Mouse (Mus musculus) intestine, embryonic 14.5 days (tissue): ENCODE data around the gene Crispld2. TPM values are rescaled to one million over a fixed set of nuclear protein-coding genes. Genes with fewer than 3 reads are reported as not detected.

ENCODE experiments used
- ATAC-seq: fragments of 200-750 bp; cut with Nextera tagmentation; replicated peaks from 2 replicates; pipeline ENCODE4 v1.8.0; 2017; ENCODE audit warnings: low read depth, moderate number of reproducible peaks, moderate TSS enrichment, moderate library complexity; ENCODE audit not compliant: low FRiP score, low TSS enrichment
- DNase-seq: peaks from one replicate; pipeline ENCODE4 v3.0.0-alpha.2; 2018; ENCODE audit warnings: low spot score
- H3K27ac ChIP-seq: fragments of 300-500 bp; sonication (generic); 2 replicates; pipeline ENCODE4 v1.5.1; 2014; ENCODE audit warnings: low read depth, mild to moderate bottlenecking, control low read depth
- H3K27me3 ChIP-seq: fragments of 300-500 bp; sonication (generic); replicated peaks from 2 replicates; pipeline ENCODE4 v1.6.1; 2014; ENCODE audit warnings: low read length, control low read depth; ENCODE audit not compliant: control insufficient read depth, insufficient read depth
- H3K36me3 ChIP-seq: fragments of 300-500 bp; sonication (generic); 2 replicates; pipeline ENCODE4 v1.6.1; 2014; ENCODE audit warnings: low read length, control low read depth; ENCODE audit not compliant: control insufficient read depth, insufficient read depth
- H3K4me1 ChIP-seq: fragments of 300-500 bp; sonication (generic); replicated peaks from 2 replicates; pipeline ENCODE4 v1.6.1; 2014; ENCODE audit warnings: low read length, control low read depth, mixed read lengths; ENCODE audit not compliant: control insufficient read depth, insufficient read depth
- H3K4me2 ChIP-seq: fragments of 300-500 bp; sonication (generic); 2 replicates; pipeline ENCODE4 v1.6.1; 2014; ENCODE audit warnings: low read length
- H3K4me3 ChIP-seq: fragments of 300-500 bp; sonication (generic); 2 replicates; pipeline ENCODE4 v1.5.1; 2014; ENCODE audit warnings: low read depth, low read length, control low read depth, mixed read lengths
- H3K9ac ChIP-seq: fragments of 300-500 bp; sonication (generic); 2 replicates; pipeline ENCODE4 v1.6.1; 2014; ENCODE audit warnings: mild to moderate bottlenecking, low read length
- H3K9me3 ChIP-seq: fragments of 300-500 bp; sonication (generic); 2 replicates; pipeline ENCODE4 v1.6.1; 2016; ENCODE audit warnings: low read length, control low read depth; ENCODE audit not compliant: control insufficient read depth
- WGBS: fragments of 180-500 bp; shearing (Covaris S2); extraction: QIAGEN DNeasy Blood & Tissue Kit; methylation state at CpG from one replicate; pipeline ENCODE4 v1.1.7; 2014; 5-methylcytosine and 5-hydroxymethylcytosine counted together
- polyA plus RNA-seq: library from polyadenylated mRNA; unstranded; fragments of >200 nt; fragmentation: Nextera tagmentation; extraction: Ambion mirVana; gene quantifications from 2 replicates; pipeline ENCODE4 v1.2.1, GENCODE M21; 2014

Crispld2 gene
- polyA plus RNA-seq, 1 experiment from 2014 or later, result 18.0 TPM

DNA sequence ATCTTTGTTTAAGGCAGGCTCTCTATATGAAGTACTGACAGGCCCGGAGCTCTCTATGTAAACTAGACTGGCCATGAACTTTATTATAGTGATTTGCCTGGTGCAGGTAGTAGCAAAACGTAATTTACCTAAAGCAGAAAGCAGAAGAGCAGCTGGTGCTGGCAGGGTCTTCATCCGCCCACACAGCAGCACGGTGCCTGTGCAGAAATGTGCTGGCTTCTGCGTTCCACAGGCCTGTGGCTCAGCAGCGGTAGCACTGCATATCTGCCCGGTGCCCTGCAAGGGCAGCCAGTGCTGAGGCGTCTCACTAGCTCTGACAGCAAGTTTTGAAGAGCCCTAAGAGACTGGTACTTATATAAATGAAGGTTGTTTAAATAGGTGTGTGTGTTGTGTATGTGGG is 36.9 kb upstream of the Crispld2 start:
- no peaks in the 10 kb centered on the region for H3K9me3 ChIP-seq
- peaks cover 80% of the 10 kb centered on the region for H3K36me3 ChIP-seq
- H3K27ac ChIP-seq, result no peak overlapping the region
- no peak for DNase-seq
- no peaks in the 10 kb centered on the region for H3K4me1 ChIP-seq
- 89% methylated on average over 8 of the region's 8 CpGs for WGBS
- no peaks in the 10 kb centered on the region for H3K27me3 ChIP-seq
- no peak overlapping the region for H3K4me3 ChIP-seq
- no peak overlapping the region for H3K9ac ChIP-seq
- no peak for ATAC-seq
- H3K4me2 ChIP-seq, result no peak overlapping the region

DNA sequence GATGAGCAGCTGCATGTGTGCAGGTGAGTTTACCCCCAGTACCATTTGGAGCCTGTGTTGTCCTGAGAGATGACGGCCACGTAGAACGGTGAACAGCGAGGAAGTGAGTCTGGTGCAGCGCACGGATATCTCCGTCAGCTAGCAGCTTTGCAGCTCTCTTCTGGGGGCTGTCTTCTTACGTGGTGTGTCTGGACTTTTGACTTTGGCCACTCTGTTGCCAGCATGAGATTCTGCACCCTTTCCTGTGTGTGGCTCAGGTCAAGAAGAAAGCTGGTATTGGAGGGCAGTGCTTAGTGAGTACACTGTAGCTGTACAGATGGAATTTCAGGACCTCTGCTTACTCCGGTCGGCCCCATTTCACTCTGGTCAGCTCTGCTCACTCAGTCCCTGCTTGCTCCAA is 34.2 kb upstream of the Crispld2 start:
- Histone ChIP-seq H3K4me1 (0 out of 2 replicates have a peak, but pooled peaks cover 4% of the 10 kb centered on the region), H3K9ac (no peak overlapping the region), H3K4me2 (no peak overlapping the region), H3K4me3 (no peak overlapping the region), H3K27me3 (no peaks in the 10 kb centered on the region), H3K9me3 (no peaks in the 10 kb centered on the region), H3K27ac (no peak overlapping the region), H3K36me3 (peaks cover 52% of the 10 kb centered on the region)
- DNase-seq (no peak), ATAC-seq (no peak)
- WGBS, result 92% methylated on average over 10 of the region's 10 CpGs

GRCm38 (mm10) chr8:119960531-119961104 is 31.6 kb upstream of the Crispld2 start:
- Histone ChIP-seq H3K4me3 (no peak overlapping the region), H3K36me3 (peaks cover 27% of the 10 kb centered on the region), H3K4me1 (0 out of 2 replicates have a peak, but pooled peaks cover 4% of the 10 kb centered on the region), H3K4me2 (no peak overlapping the region), H3K9ac (no peak overlapping the region), H3K27ac (no peak overlapping the region), H3K27me3 (no peaks in the 10 kb centered on the region), H3K9me3 (no peaks in the 10 kb centered on the region)
- WGBS, result 51% methylated on average over 5 of the region's 5 CpGs
- DNase-seq (no peak), ATAC-seq (no peak)

DNA sequence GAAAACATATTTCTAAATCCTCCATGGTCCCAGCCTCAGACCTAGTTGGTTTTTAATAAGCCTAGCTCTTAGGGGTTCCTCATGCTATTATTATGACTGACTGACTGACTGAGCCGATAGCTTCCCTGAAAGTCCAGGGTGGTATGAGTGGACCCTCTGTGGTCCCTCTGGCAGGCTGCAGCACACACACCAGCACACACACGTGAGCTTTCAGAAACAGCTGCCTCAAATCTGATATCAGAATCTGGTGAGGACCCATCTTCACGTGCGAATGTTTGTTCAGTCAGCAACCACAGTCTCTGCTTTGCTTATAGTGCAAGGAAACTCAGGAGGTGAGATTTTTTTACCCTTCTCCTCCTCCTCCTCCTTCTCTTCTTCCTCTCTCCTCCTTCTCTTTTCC is 27.4 kb upstream of the Crispld2 start:
- H3K9me3 ChIP-seq, result 0 out of 2 replicates have a peak, but pooled peaks cover 6% of the 10 kb centered on the region
- WGBS, result 65% methylated on average over 4 of the region's 4 CpGs
- no peak for ATAC-seq
- H3K27me3 ChIP-seq, result no peaks in the 10 kb centered on the region
- no peaks in the 10 kb centered on the region for H3K36me3 ChIP-seq
- DNase-seq, result no peak
- H3K4me2 ChIP-seq, result no peak overlapping the region
- no peak overlapping the region for H3K9ac ChIP-seq
- no peak overlapping the region for H3K4me3 ChIP-seq
- no peak overlapping the region for H3K27ac ChIP-seq
- H3K4me1 ChIP-seq, result 0 out of 2 replicates have a peak, but pooled peaks cover 4% of the 10 kb centered on the region

DNA sequence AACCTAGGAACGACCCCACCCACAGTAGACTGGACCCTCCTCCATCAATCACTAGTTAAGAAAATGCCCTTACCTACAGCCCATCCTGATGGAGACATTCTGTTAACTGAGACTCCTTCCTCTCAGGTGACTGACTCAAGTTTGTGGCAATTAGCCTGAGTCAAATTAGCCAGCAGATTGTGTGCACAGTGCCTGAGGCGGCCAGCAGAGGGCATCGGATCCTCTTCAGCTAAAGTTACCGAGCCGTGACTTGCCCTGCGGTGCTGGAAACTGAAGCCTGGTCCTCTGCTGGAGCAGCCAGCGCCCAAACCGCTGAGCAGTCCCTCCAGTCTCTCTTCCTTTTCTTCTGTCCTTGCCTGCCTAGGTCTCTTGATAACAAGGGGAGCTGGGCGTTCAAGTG is 24.8 kb upstream of the Crispld2 start:
- no peak overlapping the region for H3K4me2 ChIP-seq
- 90% methylated on average over 9 of the region's 9 CpGs for WGBS

DNA sequence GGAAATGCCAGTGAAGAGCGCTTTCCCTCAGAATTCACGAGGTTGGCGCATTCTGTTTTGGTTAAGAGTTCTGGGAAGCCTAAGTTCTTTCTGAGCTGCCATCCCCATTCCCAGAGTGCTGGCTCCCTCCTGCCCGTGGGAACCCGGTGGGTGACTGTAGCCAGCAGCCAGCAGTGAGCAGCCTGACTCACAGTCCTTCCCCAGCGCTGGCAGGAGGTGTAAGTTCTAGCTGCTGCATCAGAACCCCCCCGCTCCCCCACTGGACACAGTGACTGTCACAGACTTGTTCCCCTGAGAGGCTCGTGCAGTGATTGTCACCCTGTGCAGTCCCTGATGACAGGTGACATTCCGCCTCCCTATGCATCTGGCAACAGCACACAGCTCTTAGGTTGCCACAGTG is 22.1 kb upstream of the Crispld2 start:
- no peak for ATAC-seq
- no peak for DNase-seq
- Histone ChIP-seq H3K27me3 (no peaks in the 10 kb centered on the region), H3K4me2 (no peak overlapping the region), H3K36me3 (no peaks in the 10 kb centered on the region), H3K4me3 (no peak overlapping the region), H3K27ac (no peak overlapping the region), H3K9me3 (0 out of 2 replicates have a peak, but pooled peaks cover 6% of the 10 kb centered on the region), H3K9ac (no peak overlapping the region), H3K4me1 (peaks cover 10% of the 10 kb centered on the region; the same call in 1 of the 2 replicates)
- 79% methylated on average over 9 of the region's 9 CpGs for WGBS

More for the DNA sequence above, 24.8 kb upstream of the Crispld2 start:
- no peak overlapping the region for H3K9ac ChIP-seq
- no peak overlapping the region for H3K4me3 ChIP-seq
- 0 out of 2 replicates have a peak, but pooled peaks cover 6% of the 10 kb centered on the region for H3K9me3 ChIP-seq
- no peaks in the 10 kb centered on the region for H3K27me3 ChIP-seq
- DNase-seq (no peak), ATAC-seq (no peak)
- H3K27ac ChIP-seq, result no peak overlapping the region
- peaks cover 7% of the 10 kb centered on the region; the same call in 1 of the 2 replicates for H3K4me1 ChIP-seq
- no peaks in the 10 kb centered on the region for H3K36me3 ChIP-seq

DNA sequence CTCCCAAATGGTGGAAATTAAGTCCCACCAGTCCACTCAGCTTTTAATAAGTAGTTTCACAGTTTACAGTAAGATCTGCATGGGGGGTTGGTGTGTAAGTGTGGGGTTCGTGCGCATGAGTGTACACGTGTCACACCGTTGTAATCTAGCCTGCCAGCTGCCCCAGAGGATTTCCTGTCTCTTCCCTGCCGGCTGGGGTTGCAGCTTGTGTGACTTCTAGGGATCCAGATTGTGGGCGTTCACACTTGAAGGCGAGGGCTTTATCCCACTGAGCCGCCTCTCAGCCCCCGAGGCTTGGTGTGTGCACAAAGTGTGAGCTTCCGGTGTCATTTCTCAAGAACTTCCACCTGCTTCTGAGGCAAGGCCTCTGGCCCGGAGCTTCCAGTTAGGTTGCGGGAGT is 19.7 kb upstream of the Crispld2 start:
- H3K9ac ChIP-seq, result no peak overlapping the region
- no peak overlapping the region for H3K4me3 ChIP-seq
- 0 out of 2 replicates have a peak, but pooled peaks cover 2% of the 10 kb centered on the region for H3K9me3 ChIP-seq
- no peak for DNase-seq
- no peak overlapping the region for H3K4me2 ChIP-seq
- H3K27me3 ChIP-seq, result no peaks in the 10 kb centered on the region
- ATAC-seq, result no peak
- no peak overlapping the region for H3K27ac ChIP-seq
- 58% methylated on average over 12 of the region's 12 CpGs for WGBS
- no peaks in the 10 kb centered on the region for H3K36me3 ChIP-seq
- peaks cover 10% of the 10 kb centered on the region; the same call in 1 of the 2 replicates for H3K4me1 ChIP-seq

GRCm38 (mm10) chr8:119978770-119979381 is 13.4 kb upstream of the Crispld2 start:
- no peak overlapping the region for H3K4me3 ChIP-seq
- ATAC-seq, result no peak
- H3K4me1 ChIP-seq, result no peaks in the 10 kb centered on the region
- no peaks in the 10 kb centered on the region for H3K27me3 ChIP-seq
- 75% methylated on average over 11 of the region's 11 CpGs for WGBS
- H3K4me2 ChIP-seq, result no peak overlapping the region
- no peaks in the 10 kb centered on the region for H3K9me3 ChIP-seq
- no peak overlapping the region for H3K9ac ChIP-seq
- DNase-seq, result no peak
- H3K36me3 ChIP-seq, result no peaks in the 10 kb centered on the region
- no peak overlapping the region for H3K27ac ChIP-seq

DNA sequence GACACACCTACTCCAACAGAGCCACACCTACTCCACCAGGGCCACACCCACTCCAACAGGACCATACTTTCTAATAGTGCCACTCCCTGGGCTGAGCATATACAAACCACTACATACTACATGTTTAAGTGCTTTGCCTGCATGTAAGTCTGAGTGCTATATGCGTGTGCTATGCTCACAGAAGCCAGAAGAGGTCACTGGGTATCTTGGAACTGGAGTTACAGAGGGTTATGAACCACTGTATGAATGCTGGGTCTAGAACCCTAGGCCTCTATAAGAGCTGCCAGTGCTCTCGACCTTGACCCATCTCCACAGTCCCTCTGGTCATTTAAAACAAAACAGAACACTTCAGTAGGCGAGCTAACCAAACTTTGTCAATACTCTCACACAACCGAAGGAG is 11.0 kb upstream of the Crispld2 start:
- WGBS, result 66% methylated on average over 4 of the region's 4 CpGs
- H3K9ac ChIP-seq, result no peak overlapping the region
- no peak overlapping the region for H3K27ac ChIP-seq
- H3K9me3 ChIP-seq, result no peaks in the 10 kb centered on the region
- DNase-seq (no peak), ATAC-seq (no peak)
- no peaks in the 10 kb centered on the region for H3K4me1 ChIP-seq
- no peaks in the 10 kb centered on the region for H3K27me3 ChIP-seq
- H3K4me3 ChIP-seq, result no peak overlapping the region
- no peaks in the 10 kb centered on the region for H3K36me3 ChIP-seq
- no peak overlapping the region for H3K4me2 ChIP-seq
